In genomic region chr2:90490279-90491046, GRCm38 (mm10) we compare ENCODE assay signal across 8 mouse cellular contexts.
DNase-seq lines count a peak whose midpoint lies in the region; ATAC-seq and TF ChIP-seq lines count a peak whose summit lies in the region.

No protein-coding gene starts in this region.

- peak; percentile 91 for DNase-seq in heart, adult 11 months
- no peak for DNase-seq in heart, embryonic 10.5 days (ENCODE audit: low spot score)
- peak; percentile 50 for DNase-seq in midbrain, postnatal 0 days (ENCODE audit: low spot score)
- no peak for DNase-seq in left cerebral cortex, adult 9 months (ENCODE audit: low spot score in 2 of 2)
- DNase-seq in urinary bladder, adult 2 months (ENCODE audit: low spot score): no peak

- no peak overlapping the region for H3K9ac ChIP-seq in midbrain, postnatal 0 days (replicated peaks; ENCODE audit: low read length, poor library complexity, severe bottlenecking)

- H3K9me3 ChIP-seq in heart, embryonic 10.5 days: no peaks in the 10 kb centered on the region
- H3K9me3 ChIP-seq in midbrain, postnatal 0 days (ENCODE audit: low read length): no peaks in the 10 kb centered on the region

- H3K4me3 ChIP-seq in heart, embryonic 10.5 days: no peak overlapping the region
- no peak overlapping the region for H3K4me3 ChIP-seq in midbrain, postnatal 0 days (ENCODE audit: low read depth, low read length)

- peaks cover 14% of the 10 kb centered on the region for H3K4me1 ChIP-seq in heart, embryonic 10.5 days
- peaks cover 11% of the 10 kb centered on the region; the same call in 1 of the 2 replicates for H3K4me1 ChIP-seq in midbrain, postnatal 0 days (ENCODE audit: insufficient read depth, low read length)

- no peaks in the 10 kb centered on the region for H3K36me3 ChIP-seq in heart, embryonic 10.5 days
- H3K36me3 ChIP-seq in midbrain, postnatal 0 days (ENCODE audit: insufficient read depth, low read length): no peaks in the 10 kb centered on the region

- no peaks in the 10 kb centered on the region for H3K27me3 ChIP-seq in heart, embryonic 10.5 days (ENCODE audit: insufficient read depth, poor library complexity, severe bottlenecking)
- no peaks in the 10 kb centered on the region for H3K27me3 ChIP-seq in midbrain, postnatal 0 days (ENCODE audit: insufficient read depth, low read length)

- WGBS in heart, embryonic 10.5 days: 45% methylated on average over 13 of the region's 13 CpGs
- WGBS in midbrain, postnatal 0 days: 28% methylated on average over 13 of the region's 13 CpGs

- no peak overlapping the region for H3K27ac ChIP-seq in heart, embryonic 10.5 days
- 0 out of 2 replicates have a peak overlapping the region, but pooled peaks have one; percentile 47 for H3K27ac ChIP-seq in midbrain, postnatal 0 days (ENCODE audit: low read depth, low read length)

- peak overlapping the region; percentile 12; the same call in 1 of the 2 replicates for H3K4me2 ChIP-seq in midbrain, postnatal 0 days (ENCODE audit: low read depth, low read length, poor library complexity, severe bottlenecking)

- no peak for TF ChIP-seq CTCF in midbrain, postnatal 0 days (IDR thresholded peaks at IDR 0.05)

- ATAC-seq in CD4-positive, CD25-positive, alpha-beta regulatory T cell, adult 4 months: peak; percentile 46
- ATAC-seq in erythroblast, adult 5-6 weeks (replicated peaks; ENCODE audit: low FRiP score, poor library complexity, severe bottlenecking): peak; percentile 34; the same call in 1 of the 2 replicates
- ATAC-seq in midbrain, postnatal 0 days (ENCODE audit: low FRiP score): no peak
- no peak; the same call in 1 of the 2 replicates for ATAC-seq in erythroid progenitor cell, adult 5-6 weeks (replicated peaks; ENCODE audit: low FRiP score, poor library complexity, severe bottlenecking)

Comparison
In these comparisons a context has a peak if more than half of its experiments do, and no peak if none do; other contexts are left out.
1. DNase-seq: peak in heart, adult 11 months (single experiment) and midbrain, postnatal 0 days (single experiment); none in heart, embryonic 10.5 days (single experiment), left cerebral cortex, adult 9 months (0 of 2) and urinary bladder, adult 2 months (single experiment).
2. ATAC-seq: peak in CD4-positive, CD25-positive, alpha-beta regulatory T cell, adult 4 months (single experiment) and erythroblast, adult 5-6 weeks (single experiment); none in midbrain, postnatal 0 days (single experiment) and erythroid progenitor cell, adult 5-6 weeks (single experiment).